Mouse (Mus musculus): ENCODE measurements around the gene Cpne5.
A peak's percentile ranks its signal among the peaks of the same experiment; 100 is the strongest.

- TF ChIP-seq MAX (IDR thresholded peaks at IDR 0.05; ENCODE audit: low read length), result peak; percentile 48; the same call in 1 of the 2 replicates
- TF ChIP-seq ZC3H11A (IDR thresholded peaks at IDR 0.05; ENCODE audit: low read depth, low read length), result no peak
- TF ChIP-seq USF2 (IDR thresholded peaks at IDR 0.05; ENCODE audit: borderline replicate concordance in 1 of 2, insufficient read depth in 1 of 2, low read depth in 1 of 2, low read length in 2 of 2), result no peak
- no peak for TF ChIP-seq MEF2A (IDR thresholded peaks at IDR 0.05; ENCODE audit: extremely low read depth, insufficient replicate concordance, low read depth, low read length, poor library complexity, severe bottlenecking)
- TF ChIP-seq CTCF (IDR thresholded peaks at IDR 0.05 in 2 of 3, conservative IDR thresholded peaks at IDR 0.05 in 1 of 3; ENCODE audit: control insufficient read depth in 1 of 3, insufficient read depth in 1 of 3, low read depth in 2 of 3, low read length in 3 of 3, poor library complexity in 1 of 3, severe bottlenecking in 1 of 3), result no peak
- TF ChIP-seq EP300 (IDR thresholded peaks at IDR 0.05; ENCODE audit: low read depth in 1 of 2, low read length in 2 of 2), result peak; percentile 39 to 40; a peak in 3 of 4 replicates
- TF ChIP-seq TCF12 (IDR thresholded peaks at IDR 0.05; ENCODE audit: low read depth, low read length), result peak; percentile 47; the same call in 1 of the 2 replicates
Observed at GRCm38 (mm10) chr17:29164469-29165111, 73.4 kb downstream of the Cpne5 start.
